Mouse (Mus musculus): ENCODE results near the gene 6820408C15Rik. TPM values are rescaled to one million over a fixed set of nuclear protein-coding genes. Genes with fewer than 3 reads are reported as not detected.
"Not testable (repeated sequence)": the region's sequence is repeated elsewhere in the genome, so short reads cannot be mapped to it uniquely, and the experiment has no call there.

The 6820408C15Rik gene
- polyA plus RNA-seq, 1 experiment from 2014 or later: 1.4 TPM

GRCm38 (mm10) chr2:152415786-152416185 lies 399 bp downstream of the 6820408C15Rik start:
- H3K4me3 ChIP-seq (replicated peaks; ENCODE audit: low read length): no peak overlapping the region
- no peak overlapping the region for H3K9ac ChIP-seq (replicated peaks; ENCODE audit: low read depth, low read length)
- H3K36me3 ChIP-seq (ENCODE audit: control insufficient read depth, insufficient read depth): no peaks in the 10 kb centered on the region
- no peak overlapping the region for H3K27ac ChIP-seq (ENCODE audit: low read length)
- peaks cover 3% of the 10 kb centered on the region; the same call in 1 of the 2 replicates for H3K9me3 ChIP-seq (ENCODE audit: control insufficient read depth, low read length)
- no peak for ATAC-seq
- no peaks in the 10 kb centered on the region for H3K27me3 ChIP-seq (replicated peaks; ENCODE audit: control insufficient read depth, insufficient read depth, low read length)
- peaks cover 35% of the 10 kb centered on the region for H3K4me1 ChIP-seq (replicated peaks; ENCODE audit: control insufficient read depth, insufficient read depth, low read length)
- no peak overlapping the region; the same call in 1 of the 2 replicates for H3K4me2 ChIP-seq (ENCODE audit: low read length)
- WGBS: 94% methylated on average over 3 of the region's 3 CpGs

- Histone ChIP-seq H3K9me3 (ENCODE audit: control insufficient read depth, low read length) (0 out of 2 replicates have a peak, but pooled peaks cover 2% of the 10 kb centered on the region), H3K4me2 (ENCODE audit: low read length) (peak overlapping the region; percentile 39), H3K27ac (ENCODE audit: low read length) (no peak overlapping the region), H3K4me1 (replicated peaks; ENCODE audit: control insufficient read depth, insufficient read depth, low read length) (peaks cover 10% of the 10 kb centered on the region), H3K9ac (replicated peaks; ENCODE audit: low read depth, low read length) (peak overlapping the region; percentile 15; the same call in 1 of the 2 replicates), H3K36me3 (ENCODE audit: control insufficient read depth, insufficient read depth) (no peaks in the 10 kb centered on the region), H3K27me3 (replicated peaks; ENCODE audit: control insufficient read depth, insufficient read depth, low read length) (no peaks in the 10 kb centered on the region), H3K4me3 (replicated peaks; ENCODE audit: low read length) (0 out of 2 replicates have a peak overlapping the region, but pooled peaks have one; percentile 4)
- ATAC-seq: peak; percentile 75
- 7% methylated on average over 12 of the region's 12 CpGs for WGBS
These were observed 12.1 kb downstream of the 6820408C15Rik start for GRCm38 (mm10) chr2:152427493-152427892.

- not testable (repeated sequence) for H3K4me3 ChIP-seq (replicated peaks; ENCODE audit: low read length); H3K36me3 ChIP-seq (ENCODE audit: control insufficient read depth, insufficient read depth); ATAC-seq; H3K4me2 ChIP-seq (ENCODE audit: low read length); H3K9me3 ChIP-seq (ENCODE audit: control insufficient read depth, low read length); H3K9ac ChIP-seq (replicated peaks; ENCODE audit: low read depth, low read length); H3K27me3 ChIP-seq (replicated peaks; ENCODE audit: control insufficient read depth, insufficient read depth, low read length); H3K27ac ChIP-seq (ENCODE audit: low read length); H3K4me1 ChIP-seq (replicated peaks; ENCODE audit: control insufficient read depth, insufficient read depth, low read length)
- WGBS: 82% methylated on average over 2 of the region's 2 CpGs
These were observed 13.1 kb downstream of the 6820408C15Rik start for GRCm38 (mm10) chr2:152428481-152428880.

GRCm38 (mm10) chr2:152436405-152436901 lies 21.1 kb downstream of the 6820408C15Rik start:
- Histone ChIP-seq H3K9me3 (ENCODE audit: control insufficient read depth, low read length) (no peaks in the 10 kb centered on the region), H3K27ac (ENCODE audit: low read length) (no peak overlapping the region), H3K4me3 (replicated peaks; ENCODE audit: low read length) (no peak overlapping the region), H3K27me3 (replicated peaks; ENCODE audit: control insufficient read depth, insufficient read depth, low read length) (no peaks in the 10 kb centered on the region), H3K4me2 (ENCODE audit: low read length) (no peak overlapping the region), H3K36me3 (ENCODE audit: control insufficient read depth, insufficient read depth) (no peaks in the 10 kb centered on the region), H3K9ac (replicated peaks; ENCODE audit: low read depth, low read length) (no peak overlapping the region), H3K4me1 (replicated peaks; ENCODE audit: control insufficient read depth, insufficient read depth, low read length) (peaks cover 6% of the 10 kb centered on the region; the same call in 1 of the 2 replicates)
- ATAC-seq: no peak
- 56% methylated on average over 7 of the region's 7 CpGs for WGBS

GRCm38 (mm10) chr2:152436983-152437860 lies 21.8 kb downstream of the 6820408C15Rik start:
- Histone ChIP-seq H3K9me3 (ENCODE audit: control insufficient read depth, low read length) (no peaks in the 10 kb centered on the region), H3K27ac (ENCODE audit: low read length) (no peak overlapping the region), H3K4me3 (replicated peaks; ENCODE audit: low read length) (peak overlapping the region; percentile 35), H3K27me3 (replicated peaks; ENCODE audit: control insufficient read depth, insufficient read depth, low read length) (no peaks in the 10 kb centered on the region), H3K36me3 (ENCODE audit: control insufficient read depth, insufficient read depth) (no peaks in the 10 kb centered on the region), H3K4me2 (ENCODE audit: low read length) (peak overlapping the region; percentile 57), H3K4me1 (replicated peaks; ENCODE audit: control insufficient read depth, insufficient read depth, low read length) (peaks cover 6% of the 10 kb centered on the region; the same call in 1 of the 2 replicates), H3K9ac (replicated peaks; ENCODE audit: low read depth, low read length) (peak overlapping the region; percentile 53)
- 3% methylated on average over 23 of the region's 23 CpGs for WGBS
- ATAC-seq: peak; percentile 94

- H3K27ac ChIP-seq (ENCODE audit: low read length): no peak overlapping the region
- no peak overlapping the region for H3K9ac ChIP-seq (replicated peaks; ENCODE audit: low read depth, low read length)
- H3K36me3 ChIP-seq (ENCODE audit: control insufficient read depth, insufficient read depth): no peaks in the 10 kb centered on the region
- no peaks in the 10 kb centered on the region for H3K27me3 ChIP-seq (replicated peaks; ENCODE audit: control insufficient read depth, insufficient read depth, low read length)
- no peak for ATAC-seq
- no peak overlapping the region for H3K4me2 ChIP-seq (ENCODE audit: low read length)
- H3K4me1 ChIP-seq (replicated peaks; ENCODE audit: control insufficient read depth, insufficient read depth, low read length): peaks cover 10% of the 10 kb centered on the region
- no peaks in the 10 kb centered on the region for H3K9me3 ChIP-seq (ENCODE audit: control insufficient read depth, low read length)
- H3K4me3 ChIP-seq (replicated peaks; ENCODE audit: low read length): no peak overlapping the region
- WGBS: 62% methylated on average over 1 of the region's 1 CpGs
These were observed 23.6 kb downstream of the 6820408C15Rik start for GRCm38 (mm10) chr2:152438963-152439362.

GRCm38 (mm10) chr2:152439833-152440232 lies 24.4 kb downstream of the 6820408C15Rik start:
- 94% methylated on average over 2 of the region's 2 CpGs for WGBS
- no peak for ATAC-seq
- no peak overlapping the region for H3K4me2 ChIP-seq (ENCODE audit: low read length)

GRCm38 (mm10) chr2:152442322-152442721 lies 26.9 kb downstream of the 6820408C15Rik start:
- no peak overlapping the region for H3K9ac ChIP-seq (replicated peaks; ENCODE audit: low read depth, low read length)
- no peak for ATAC-seq
- H3K9me3 ChIP-seq (ENCODE audit: control insufficient read depth, low read length): no peaks in the 10 kb centered on the region
- peaks cover 8% of the 10 kb centered on the region for H3K4me1 ChIP-seq (replicated peaks; ENCODE audit: control insufficient read depth, insufficient read depth, low read length)
- H3K36me3 ChIP-seq (ENCODE audit: control insufficient read depth, insufficient read depth): no peaks in the 10 kb centered on the region
- H3K27ac ChIP-seq (ENCODE audit: low read length): no peak overlapping the region
- no peak overlapping the region for H3K4me2 ChIP-seq (ENCODE audit: low read length)
- no peaks in the 10 kb centered on the region for H3K27me3 ChIP-seq (replicated peaks; ENCODE audit: control insufficient read depth, insufficient read depth, low read length)
- H3K4me3 ChIP-seq (replicated peaks; ENCODE audit: low read length): no peak overlapping the region
- 82% methylated on average over 4 of the region's 4 CpGs for WGBS

More at GRCm38 (mm10) chr2:152439833-152440232, 24.4 kb downstream of the 6820408C15Rik start:
- H3K9me3 ChIP-seq (ENCODE audit: control insufficient read depth, low read length): no peaks in the 10 kb centered on the region
- H3K36me3 ChIP-seq (ENCODE audit: control insufficient read depth, insufficient read depth): no peaks in the 10 kb centered on the region
- H3K27me3 ChIP-seq (replicated peaks; ENCODE audit: control insufficient read depth, insufficient read depth, low read length): no peaks in the 10 kb centered on the region
- peaks cover 10% of the 10 kb centered on the region for H3K4me1 ChIP-seq (replicated peaks; ENCODE audit: control insufficient read depth, insufficient read depth, low read length)
- H3K9ac ChIP-seq (replicated peaks; ENCODE audit: low read depth, low read length): no peak overlapping the region
- no peak overlapping the region for H3K27ac ChIP-seq (ENCODE audit: low read length)
- H3K4me3 ChIP-seq (replicated peaks; ENCODE audit: low read length): no peak overlapping the region

- Histone ChIP-seq H3K9ac (replicated peaks; ENCODE audit: low read depth, low read length) (no peak overlapping the region), H3K4me2 (ENCODE audit: low read length) (no peak overlapping the region), H3K4me1 (replicated peaks; ENCODE audit: control insufficient read depth, insufficient read depth, low read length) (peaks cover 4% of the 10 kb centered on the region), H3K36me3 (ENCODE audit: control insufficient read depth, insufficient read depth) (no peaks in the 10 kb centered on the region), H3K9me3 (ENCODE audit: control insufficient read depth, low read length) (no peaks in the 10 kb centered on the region), H3K27ac (ENCODE audit: low read length) (no peak overlapping the region), H3K27me3 (replicated peaks; ENCODE audit: control insufficient read depth, insufficient read depth, low read length) (no peaks in the 10 kb centered on the region), H3K4me3 (replicated peaks; ENCODE audit: low read length) (no peak overlapping the region)
- WGBS: 76% methylated on average over 8 of the region's 8 CpGs
- no peak for ATAC-seq
These were observed 27.9 kb downstream of the 6820408C15Rik start for GRCm38 (mm10) chr2:152443281-152443680.

Measured in forebrain, embryonic 16.5 days (tissue).